Mouse (Mus musculus) adipocyte (in vitro differentiated cells): Measurements from ENCODE around the gene Reep6.

Experiments used
- DNase-seq: peaks from one replicate; pipeline ENCODE4 v3.0.0-alpha.2; 2016; ENCODE audit warnings: low spot score

The Reep6 gene

DNA sequence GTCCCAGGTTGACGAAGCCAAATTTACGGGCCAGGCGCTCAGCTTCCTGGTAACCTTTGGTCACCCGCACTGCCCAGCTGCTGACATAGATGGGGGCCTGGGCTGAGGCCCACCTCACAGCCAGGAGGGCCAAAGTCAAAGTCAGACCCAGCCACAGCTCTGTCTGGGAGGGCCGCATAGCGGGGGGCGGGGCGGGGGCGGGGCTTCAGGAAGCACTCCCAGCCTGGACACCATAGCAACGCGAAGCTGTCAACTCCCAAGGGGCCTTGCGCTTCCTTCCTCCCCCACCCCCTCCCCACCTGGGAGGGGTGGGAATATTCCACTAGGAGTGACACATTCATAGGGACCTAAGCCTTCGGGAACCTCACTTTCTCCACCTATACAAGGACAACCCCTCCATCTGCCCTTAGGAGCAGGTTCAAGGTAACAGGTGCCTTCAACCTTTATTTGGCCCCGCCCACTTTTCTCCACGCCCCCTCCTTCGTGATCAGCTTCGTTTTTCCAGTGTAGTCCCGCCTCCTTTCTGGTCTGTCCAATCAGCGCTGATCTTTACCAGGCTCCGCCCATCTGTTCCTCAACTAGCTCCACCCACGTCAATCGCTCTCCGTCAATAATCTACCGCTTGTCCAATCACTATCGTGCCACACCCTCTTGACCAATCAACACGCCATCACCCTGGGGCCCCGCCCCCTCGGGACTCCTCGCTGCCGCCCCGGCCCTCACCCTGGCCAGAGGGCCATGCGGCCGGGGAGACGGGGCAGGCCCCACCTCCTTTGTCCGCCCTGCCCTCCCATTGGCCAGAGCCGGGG lies at the start of gene Reep6, which contains the start of gene Pcsk4:
Gene Reep6 (plus strand): TSS at position 681 of the 809 bp plus-strand sequence.
Gene Pcsk4 (minus strand): TSS at position 226 of the 809 bp plus-strand sequence.
- peak; percentile 70 for DNase-seq

DNA sequence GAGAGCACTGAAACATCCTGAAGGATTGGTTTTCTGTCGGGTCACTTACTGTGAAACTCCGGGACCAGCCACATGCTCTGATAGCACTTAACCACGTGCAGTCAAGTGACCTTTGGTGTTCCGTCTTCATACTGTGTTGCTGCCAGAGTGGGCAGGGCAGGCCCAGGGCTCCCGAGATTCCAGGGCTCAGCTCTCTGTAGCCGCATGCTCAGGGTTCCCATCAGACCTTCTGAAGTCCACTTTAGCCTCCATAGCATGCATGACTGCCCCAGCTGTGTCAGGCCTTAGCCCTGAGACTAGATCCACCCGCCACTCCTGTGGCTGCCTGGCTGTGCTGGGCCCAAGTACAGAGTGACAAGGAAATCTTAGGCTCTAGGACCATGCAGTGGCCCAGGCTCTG lies 48.4 kb upstream of the Reep6 start:
- peak; percentile 66 for DNase-seq

DNA sequence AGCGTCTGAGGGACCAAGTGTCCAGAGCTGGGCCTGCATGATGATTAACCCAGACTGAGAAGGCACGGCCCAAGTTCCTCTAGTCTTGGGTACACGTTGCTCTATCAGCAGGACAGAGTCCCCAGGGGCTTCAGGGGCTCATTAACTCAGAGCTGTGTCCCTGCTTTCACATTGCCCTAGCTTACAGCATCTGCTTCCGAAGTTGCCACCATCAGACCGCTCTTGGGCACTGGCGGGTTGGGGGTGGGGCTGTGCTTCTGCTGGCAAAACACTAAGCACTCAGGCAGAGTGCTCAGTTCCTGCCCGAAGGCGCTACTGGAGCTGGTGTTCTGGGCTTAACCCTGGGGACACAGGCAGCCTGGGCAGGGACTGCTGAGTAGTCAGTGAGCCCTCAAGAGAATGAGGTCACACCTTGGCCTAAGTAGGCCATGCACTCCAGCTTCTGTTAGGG lies 47.8 kb upstream of the Reep6 start:
- peak; percentile 72 for DNase-seq

DNA sequence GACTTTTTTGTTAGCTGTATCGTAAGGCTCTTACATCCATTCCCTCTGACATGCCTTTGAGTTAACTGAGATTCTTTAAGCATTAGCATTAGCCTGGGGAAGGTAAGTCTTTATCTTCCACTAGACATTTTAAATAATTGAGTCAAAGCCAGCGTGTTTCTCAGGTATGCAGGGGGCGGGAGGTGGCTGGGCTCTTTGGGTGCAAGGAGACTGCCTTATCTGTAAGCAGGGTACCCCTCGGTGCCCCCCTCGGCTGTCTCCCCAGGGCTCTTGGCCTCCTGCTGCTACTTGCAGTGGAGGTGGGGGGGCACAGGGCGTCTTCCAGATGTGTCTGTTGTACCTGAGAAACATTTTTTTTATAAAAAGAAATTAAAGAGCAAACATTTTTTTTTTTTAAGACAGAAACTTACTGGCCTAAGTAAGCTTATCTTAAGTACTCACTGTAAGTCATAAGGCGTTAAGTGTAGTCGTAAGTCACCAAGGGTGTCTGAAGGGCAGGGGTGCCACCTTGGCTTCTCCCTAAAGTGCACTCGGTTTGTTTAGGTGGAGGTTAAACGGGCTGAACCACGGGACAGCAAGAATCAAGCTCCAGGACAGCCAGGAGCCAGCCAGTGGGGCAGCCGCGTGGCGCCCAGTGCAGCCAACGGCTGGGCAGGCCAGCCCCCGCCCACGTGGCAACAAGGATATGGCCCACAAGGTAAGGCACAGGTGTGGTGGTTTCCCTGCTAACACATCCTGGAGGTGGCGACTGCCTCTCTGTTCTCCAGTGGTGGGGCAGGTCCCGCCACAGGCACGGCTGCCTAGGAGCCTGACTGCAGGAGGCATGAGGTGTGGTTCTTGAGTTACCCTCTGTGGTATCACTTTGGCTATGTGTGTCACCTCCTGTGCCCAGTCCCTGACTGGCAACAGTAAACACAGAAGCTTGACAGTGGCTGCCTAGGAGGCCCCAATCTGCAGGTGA lies 47.0 kb upstream of the Reep6 start:
- no peak for DNase-seq

DNA sequence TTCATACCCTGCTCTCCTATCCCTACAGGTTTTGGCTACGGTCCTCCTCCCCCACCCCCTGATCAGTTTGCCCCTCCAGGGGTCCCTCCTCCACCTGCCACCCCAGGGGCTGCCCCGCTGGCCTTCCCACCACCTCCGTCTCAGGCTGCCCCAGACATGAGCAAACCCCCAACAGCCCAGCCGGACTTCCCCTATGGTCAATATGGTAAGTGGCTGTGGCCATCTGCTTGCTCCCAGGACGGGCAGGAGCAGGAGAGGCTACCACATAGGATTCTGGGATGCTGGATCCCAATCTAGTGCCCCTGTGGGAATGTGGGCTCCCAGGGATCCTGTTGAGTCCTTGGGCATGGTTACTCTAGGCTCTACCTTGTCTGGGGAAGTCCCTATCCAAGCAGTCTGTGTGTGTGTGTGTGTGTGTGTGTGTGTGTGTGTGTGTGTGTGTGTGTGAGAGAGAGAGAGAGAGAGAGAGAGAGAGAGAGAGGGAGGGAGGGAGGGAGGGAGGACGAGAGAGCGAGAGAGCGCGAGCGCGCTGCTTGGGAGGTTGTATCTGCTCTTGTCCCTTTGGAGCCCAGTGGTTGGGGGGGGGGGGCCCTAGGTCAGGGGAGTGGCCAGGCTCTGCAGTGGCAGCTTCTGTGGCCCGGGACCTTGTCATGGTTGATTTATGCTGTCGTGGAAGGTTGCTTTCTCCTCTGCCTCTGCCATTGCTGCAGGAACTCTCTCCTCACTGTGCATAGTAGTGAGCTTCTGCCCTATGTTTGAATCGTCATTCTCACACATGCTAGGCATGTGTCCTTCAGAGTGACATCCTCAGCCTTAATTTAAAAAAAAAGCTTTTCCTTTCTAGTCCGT lies 44.3 kb upstream of the Reep6 start:
- no peak for DNase-seq

DNA sequence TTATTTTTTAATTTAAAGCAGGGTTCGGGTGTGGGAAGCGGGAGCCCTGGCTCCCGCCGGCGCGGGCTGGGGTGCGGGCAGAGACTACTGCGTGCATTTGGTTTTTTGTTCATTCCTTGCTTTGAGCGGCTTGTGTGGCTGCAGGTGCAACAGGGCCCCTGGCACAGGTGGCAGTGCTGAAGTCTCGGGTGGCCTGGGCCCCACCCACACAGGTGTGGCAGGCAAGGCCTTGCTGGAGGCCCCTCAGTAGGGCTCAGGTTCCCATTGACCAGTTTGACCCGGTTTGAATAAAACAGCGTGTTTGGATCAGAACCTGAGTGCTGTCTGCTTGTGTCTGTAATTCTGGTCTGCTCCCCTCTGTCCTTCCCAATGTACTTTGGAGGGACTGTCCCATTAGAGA lies 41.7 kb upstream of the Reep6 start:
- no peak for DNase-seq

DNA sequence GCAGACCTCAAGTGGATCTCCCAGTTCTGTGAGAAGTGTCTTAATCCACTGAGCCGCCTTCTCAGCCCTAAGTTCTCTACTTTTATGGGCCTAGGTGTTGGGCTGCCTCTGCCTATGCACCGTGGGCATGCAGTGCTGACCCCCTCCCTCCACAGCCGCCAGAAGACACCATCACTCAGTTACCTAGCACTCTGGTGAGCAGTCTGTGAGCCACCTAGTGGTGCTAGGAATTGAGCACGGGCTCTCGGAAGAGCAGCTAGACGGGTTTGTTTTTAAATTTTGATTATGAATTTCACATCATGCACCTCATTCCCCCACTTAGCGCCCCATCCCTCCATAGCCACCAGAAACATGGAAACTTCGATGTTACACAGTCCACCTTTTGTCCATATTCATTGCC lies 41.1 kb upstream of the Reep6 start:
- DNase-seq, result no peak

DNA sequence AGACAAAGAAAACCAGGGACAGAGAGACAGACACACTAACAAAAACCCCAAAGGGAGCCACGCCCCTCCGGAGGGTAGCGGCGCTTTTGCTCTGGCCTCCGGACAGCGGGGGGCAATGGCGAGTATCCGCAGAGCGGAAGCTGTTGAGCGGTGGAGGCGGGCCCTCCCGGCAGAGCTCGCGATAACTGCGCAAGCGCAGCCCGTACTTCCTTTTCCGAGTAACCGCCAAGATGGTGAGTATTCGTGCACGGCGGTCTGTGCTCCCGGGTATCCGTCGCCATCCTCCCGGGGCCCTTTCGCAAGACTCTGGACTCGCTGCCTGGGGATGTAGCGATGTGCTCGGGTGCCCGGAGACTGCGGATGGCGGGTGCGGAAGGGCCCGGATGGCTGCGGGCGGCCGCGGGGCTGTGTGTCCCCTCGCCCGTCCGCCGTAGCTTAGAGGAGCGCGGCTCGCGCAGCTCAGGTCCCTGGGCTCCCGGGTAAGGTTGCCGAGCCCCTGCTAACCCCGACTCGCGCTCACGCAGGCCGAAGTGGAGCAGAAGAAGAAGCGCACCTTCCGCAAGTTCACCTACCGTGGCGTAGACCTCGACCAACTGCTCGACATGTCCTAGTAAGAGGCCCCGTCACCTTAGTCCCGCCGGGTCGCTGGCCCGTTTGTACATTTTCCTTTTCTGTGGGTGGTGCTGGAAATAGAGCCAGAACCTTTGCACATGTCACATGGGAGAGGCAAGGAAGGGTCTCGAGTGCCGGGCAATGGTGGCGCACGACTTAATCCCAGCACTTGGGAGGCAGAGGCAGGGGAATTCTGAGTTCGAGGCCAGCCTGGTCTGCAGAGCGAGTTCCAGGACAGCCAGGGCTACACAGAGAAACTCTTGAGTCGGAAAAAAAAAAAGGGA lies 37.3 kb upstream of the Reep6 start, which contains the start of gene Rps15:
Gene Rps15 (plus strand): TSS at position 203 of the 896 bp plus-strand sequence.
- DNase-seq, result peak; percentile 95

DNA sequence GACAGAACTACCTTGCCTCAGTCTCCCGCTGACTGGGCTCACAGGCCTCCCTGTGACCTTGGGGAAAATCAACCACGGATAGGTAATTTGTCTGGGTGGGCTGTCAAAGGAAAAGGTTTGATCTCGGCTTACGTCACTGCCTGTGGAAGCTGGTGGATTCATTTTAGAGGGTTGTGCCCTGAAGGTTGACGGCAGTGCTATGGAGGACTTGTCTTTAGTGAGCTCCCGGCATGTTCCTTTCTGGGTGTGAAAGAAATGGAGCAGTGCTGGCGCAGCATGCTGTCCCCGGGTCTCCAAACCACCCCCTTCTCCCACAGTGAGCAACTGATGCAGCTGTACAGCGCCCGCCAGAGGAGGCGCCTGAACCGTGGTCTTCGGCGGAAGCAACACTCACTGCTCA lies 36.4 kb upstream of the Reep6 start:
- peak; percentile 28 for DNase-seq

DNA sequence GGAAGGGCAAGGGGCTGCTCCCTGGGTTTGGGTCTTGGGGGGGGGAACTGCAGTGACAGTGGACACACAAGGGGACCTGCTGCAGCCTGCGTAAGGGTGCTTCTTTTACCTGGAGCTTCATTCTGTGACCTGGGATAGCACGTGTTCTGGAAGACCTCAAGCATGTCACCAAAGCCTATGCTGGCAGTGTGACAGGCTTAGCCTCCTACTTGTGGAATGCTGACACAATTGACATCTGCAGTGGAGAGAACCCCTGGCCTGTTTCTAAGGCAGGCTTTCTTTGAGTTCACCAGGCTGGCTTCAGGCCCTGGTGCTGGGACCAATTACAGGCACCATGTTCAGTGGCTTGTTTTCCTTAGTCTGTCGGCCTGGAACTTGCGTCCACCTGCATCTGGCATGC lies 35.4 kb upstream of the Reep6 start:
- peak; percentile 48 for DNase-seq

DNA sequence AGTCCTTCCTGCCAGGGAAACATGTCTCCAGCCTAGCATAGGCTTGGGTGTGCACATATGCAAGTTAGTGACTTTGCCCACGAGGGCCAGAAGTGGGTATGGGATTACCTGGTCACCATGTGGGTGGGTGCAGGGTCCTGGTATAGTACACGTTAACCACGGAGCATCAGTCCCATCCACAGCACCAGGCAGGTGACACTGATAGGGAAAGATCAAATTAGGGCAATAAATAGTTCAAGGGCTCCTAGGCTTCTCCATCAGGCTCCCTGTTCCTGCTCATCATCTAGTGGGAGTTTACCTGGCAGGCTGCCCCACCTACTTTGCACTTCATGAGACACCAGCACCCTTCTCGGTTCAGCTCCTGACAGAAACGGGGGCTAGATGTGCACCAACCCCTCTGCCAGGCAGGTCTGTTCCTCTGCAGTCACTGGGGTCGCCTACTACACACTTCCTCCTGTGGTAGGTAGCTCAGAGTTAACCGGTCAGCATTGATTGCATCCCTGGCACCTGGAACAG lies 34.9 kb upstream of the Reep6 start:
- no peak for DNase-seq

DNA sequence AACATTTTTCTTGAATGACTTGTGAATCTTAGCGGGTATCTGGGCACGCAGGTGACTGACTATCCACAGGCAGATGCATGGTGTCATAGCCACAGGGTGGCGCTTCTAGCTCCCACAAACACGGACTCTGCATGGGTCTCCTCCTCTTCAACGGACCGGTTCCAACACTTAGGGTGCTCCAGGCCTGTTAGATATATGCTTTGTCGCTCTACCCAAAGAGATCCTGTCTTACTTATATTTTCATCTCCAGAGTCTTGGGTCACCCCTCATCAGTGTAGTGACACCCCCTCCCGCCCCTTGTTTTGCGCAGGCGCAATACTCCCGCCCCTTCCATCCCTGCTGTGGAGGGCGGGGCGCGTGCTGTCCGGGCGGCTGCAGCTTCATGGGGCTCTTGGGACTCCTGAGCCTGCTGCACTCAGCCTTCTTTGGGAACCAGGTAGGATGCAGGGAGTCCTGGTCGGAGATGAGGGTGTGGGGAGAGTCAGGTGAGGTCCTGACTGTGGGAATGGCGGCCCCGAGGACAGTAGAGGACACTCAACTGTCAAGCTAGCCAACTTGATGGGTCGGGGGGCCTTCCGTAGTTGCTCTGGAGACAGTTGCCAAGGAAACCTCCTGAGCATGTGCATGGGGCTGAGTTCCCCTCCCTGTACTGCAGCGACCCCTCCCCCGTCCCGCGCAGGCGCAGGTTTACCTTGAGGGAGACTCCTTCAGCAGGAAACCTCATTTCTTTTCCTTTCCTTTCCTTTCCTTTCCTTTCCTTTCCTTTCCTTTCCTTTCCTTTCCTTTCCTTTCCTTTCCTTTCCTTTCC lies 33.9 kb upstream of the Reep6 start, which contains the start of gene Apc2:
Gene Apc2 (plus strand): TSS at position 360 of the 808 bp plus-strand sequence.
- peak; percentile 45 for DNase-seq

DNA sequence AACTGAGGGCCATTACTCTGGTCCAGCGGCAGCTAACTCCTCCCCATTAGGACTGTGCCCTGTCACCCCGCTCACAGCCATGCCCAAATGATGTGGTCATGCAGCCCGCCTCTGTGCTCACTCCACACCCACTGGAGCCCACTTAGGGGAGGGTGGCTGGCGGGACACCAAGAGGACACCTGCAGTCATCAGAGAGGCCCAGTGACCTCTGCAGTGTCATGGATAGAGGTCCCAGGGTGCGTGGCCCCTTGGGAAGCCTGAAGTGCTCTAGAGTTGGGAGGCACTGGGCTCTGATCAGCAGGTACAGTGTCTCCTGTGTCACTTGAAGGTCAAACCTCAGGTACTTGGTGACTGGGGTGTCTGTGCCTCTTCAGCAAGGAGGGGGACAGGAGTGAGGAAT lies 32.9 kb upstream of the Reep6 start:
- DNase-seq, result no peak

DNA sequence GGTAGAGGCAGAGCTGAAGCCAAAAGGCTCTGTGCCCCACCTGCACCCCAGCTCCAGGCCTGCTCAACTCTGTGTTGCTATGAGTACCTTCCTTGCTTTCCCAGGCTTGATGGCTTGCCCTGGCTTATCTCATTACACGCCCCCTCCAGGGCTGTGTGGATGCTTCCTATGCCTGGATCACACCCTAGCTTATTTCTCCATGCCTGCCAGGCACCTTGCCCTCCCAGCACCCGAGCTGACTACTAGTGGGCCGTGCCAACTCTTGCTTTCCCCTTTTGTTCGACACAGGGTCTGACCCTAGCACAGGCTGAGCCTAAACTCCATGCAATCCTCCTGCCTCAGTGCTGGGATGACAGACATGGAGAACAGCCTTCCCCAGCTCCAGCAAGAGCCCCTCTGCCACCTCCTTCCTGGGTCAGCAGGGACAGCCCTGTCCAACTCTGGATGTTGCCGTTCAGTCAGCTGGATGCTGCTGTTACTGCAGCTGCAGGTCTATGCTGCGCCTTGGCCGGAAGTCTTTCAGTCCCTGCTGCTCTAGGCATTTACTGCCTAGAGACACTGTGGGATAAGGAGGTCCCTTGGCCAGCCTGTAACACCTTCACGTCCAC lies 32.1 kb upstream of the Reep6 start:
- DNase-seq, result no peak

DNA sequence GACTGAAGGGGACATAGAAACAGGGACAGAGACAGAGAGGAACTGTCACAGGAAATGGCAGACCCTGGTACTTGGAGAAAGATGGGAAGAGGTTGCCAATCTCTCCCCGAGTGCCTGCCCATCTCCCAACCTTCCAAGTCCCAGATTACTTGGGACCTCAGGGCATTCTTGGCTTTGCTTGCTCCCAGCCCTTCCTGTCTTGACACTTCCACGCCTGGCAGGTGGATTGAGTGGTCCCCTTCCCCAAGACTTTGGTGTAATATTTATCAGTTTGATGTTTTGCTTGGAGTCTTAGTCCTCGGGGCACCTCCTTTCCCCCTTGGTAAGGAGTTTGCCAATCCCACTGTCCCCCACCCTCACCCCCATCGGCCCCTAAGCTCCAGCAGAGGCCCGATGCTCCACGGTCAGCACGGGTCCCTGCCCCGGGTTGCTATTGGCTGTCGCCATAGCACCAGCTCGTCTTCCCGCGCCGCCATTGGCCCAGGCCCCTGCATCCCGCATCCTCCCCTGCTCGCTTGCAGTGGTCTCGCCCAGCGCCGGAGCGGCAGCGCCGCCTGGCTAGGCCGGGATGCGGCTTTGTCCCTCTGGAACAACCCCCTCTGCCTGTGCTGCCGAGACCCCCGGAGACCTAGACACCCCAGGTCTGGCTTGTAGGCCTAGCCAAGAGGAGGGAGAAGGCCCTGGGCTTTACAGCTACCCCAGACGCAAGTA lies 31.0 kb upstream of the Reep6 start:
- DNase-seq, result no peak

DNA sequence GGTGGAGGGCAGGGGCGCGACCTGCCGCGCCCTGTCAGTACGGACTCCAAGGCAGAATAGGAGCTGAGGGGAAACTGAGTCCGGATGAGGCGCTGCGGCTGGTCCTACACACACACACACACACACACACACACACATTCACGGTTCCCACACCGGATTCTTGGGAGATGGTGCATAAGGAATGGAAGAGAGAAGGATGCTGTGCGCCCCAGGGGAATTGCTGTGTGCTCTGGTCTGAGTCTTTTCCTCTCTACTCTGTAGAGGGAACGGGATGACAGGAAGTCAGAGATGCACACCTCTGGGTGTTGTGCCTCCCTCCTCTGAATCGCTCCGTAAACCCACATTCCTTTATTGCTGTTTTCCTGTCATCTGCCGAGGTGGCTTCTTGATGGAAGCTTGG lies 30.5 kb upstream of the Reep6 start:
- DNase-seq, result no peak

DNA sequence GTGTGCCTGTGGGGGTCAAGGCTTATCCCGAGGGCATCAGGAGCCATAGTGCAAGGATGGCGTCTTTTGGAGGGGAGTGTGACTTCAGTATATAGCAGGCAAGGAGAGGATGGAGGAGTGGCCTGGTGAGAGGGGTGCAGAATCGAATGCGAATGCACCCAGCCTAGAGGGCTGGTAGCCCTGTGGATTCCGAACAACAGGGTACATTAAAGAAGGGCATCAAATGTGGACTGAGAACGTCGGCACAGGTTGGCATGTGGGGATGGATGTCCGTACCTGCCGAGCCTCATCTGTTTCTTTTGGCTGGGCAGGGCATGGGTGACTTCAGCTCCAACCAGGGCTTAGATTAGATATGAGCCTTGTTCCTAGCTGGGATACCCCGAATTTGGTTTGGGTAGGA lies 29.9 kb upstream of the Reep6 start:
- no peak for DNase-seq

DNA sequence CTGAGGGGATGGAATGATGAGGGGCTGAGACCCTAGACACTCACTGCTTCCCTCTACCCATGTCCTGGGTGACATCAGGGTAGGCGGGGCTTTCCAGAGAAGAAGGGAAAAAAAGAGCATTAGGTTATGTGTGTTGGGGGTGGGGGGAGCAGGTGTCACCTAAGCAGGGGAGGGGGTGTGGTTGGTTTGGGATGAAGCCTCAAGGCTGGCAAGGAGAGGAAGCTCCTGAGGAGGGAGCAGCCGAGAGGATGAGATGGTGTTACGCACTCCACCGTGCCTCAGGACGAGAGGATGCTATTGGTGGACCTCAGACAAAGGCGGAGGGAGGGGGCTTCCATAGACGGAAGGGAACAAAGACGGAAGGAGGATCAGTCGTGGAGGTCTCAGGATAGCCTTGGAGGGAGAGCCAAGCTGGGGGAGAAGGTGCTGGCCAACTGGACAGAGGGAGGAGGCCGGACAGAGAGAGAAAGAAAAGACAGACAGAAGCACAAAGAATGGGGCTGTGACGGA lies 29.0 kb upstream of the Reep6 start:
- DNase-seq, result no peak
